Mouse (Mus musculus) forebrain, embryonic 15.5 days (tissue): ENCODE measurements around the gene C530025M09Rik. TPM values are rescaled to one million over a fixed set of nuclear protein-coding genes. Genes with fewer than 3 reads are reported as not detected.

Source experiments
- ATAC-seq: fragments of 200-750 bp; cut with Nextera tagmentation; replicated peaks from 2 replicates; pipeline ENCODE4 v1.8.0; 2017; ENCODE audit warnings: mild to moderate bottlenecking, moderate TSS enrichment, moderate library complexity
- H3K27ac ChIP-seq: fragments of 300-500 bp; sonication (generic); replicated peaks from 2 replicates; pipeline ENCODE4 v1.5.1; 2015; ENCODE audit warnings: mild to moderate bottlenecking, inconsistent platforms
- H3K27me3 ChIP-seq: fragments of 300-500 bp; sonication (generic); 2 replicates; pipeline ENCODE4 v1.6.1; 2015; ENCODE audit warnings: inconsistent platforms
- H3K36me3 ChIP-seq: fragments of 300-500 bp; sonication (generic); 2 replicates; pipeline ENCODE4 v1.6.1; 2015; ENCODE audit warnings: mild to moderate bottlenecking, inconsistent platforms
- H3K4me1 ChIP-seq: fragments of 300-500 bp; sonication (generic); 2 replicates; pipeline ENCODE4 v1.6.1; 2015; ENCODE audit warnings: inconsistent platforms
- H3K4me2 ChIP-seq: fragments of 300-500 bp; sonication (generic); replicated peaks from 2 replicates; pipeline ENCODE4 v1.6.1; 2015; ENCODE audit warnings: mild to moderate bottlenecking, inconsistent platforms
- H3K4me3 ChIP-seq: fragments of 300-500 bp; sonication (generic); 2 replicates; pipeline ENCODE4 v1.5.1; 2015; ENCODE audit warnings: mild to moderate bottlenecking, inconsistent platforms
- H3K9ac ChIP-seq: fragments of 300-500 bp; sonication (generic); replicated peaks from 2 replicates; pipeline ENCODE4 v1.6.1; 2015; ENCODE audit warnings: mild to moderate bottlenecking, inconsistent platforms
- H3K9me3 ChIP-seq: fragments of 300-500 bp; sonication (generic); 2 replicates; pipeline ENCODE4 v1.6.1; 2016; ENCODE audit warnings: inconsistent platforms
- WGBS: fragments of 180-500 bp; shearing (Covaris S2); methylation state at CpG from one replicate; pipeline ENCODE4 v1.1.7; 2015; ENCODE audit warnings: mixed read lengths; 5-methylcytosine and 5-hydroxymethylcytosine counted together
- polyA plus RNA-seq: library from polyadenylated mRNA; unstranded; fragments of >200 nt; fragmentation: Nextera tagmentation; extraction: Ambion mirVana; gene quantifications from 2 replicates; pipeline ENCODE4 v1.2.1, GENCODE M21; 2015

C530025M09Rik gene
- polyA plus RNA-seq: 0.49 and 1.3 TPM in 2 replicates

DNA sequence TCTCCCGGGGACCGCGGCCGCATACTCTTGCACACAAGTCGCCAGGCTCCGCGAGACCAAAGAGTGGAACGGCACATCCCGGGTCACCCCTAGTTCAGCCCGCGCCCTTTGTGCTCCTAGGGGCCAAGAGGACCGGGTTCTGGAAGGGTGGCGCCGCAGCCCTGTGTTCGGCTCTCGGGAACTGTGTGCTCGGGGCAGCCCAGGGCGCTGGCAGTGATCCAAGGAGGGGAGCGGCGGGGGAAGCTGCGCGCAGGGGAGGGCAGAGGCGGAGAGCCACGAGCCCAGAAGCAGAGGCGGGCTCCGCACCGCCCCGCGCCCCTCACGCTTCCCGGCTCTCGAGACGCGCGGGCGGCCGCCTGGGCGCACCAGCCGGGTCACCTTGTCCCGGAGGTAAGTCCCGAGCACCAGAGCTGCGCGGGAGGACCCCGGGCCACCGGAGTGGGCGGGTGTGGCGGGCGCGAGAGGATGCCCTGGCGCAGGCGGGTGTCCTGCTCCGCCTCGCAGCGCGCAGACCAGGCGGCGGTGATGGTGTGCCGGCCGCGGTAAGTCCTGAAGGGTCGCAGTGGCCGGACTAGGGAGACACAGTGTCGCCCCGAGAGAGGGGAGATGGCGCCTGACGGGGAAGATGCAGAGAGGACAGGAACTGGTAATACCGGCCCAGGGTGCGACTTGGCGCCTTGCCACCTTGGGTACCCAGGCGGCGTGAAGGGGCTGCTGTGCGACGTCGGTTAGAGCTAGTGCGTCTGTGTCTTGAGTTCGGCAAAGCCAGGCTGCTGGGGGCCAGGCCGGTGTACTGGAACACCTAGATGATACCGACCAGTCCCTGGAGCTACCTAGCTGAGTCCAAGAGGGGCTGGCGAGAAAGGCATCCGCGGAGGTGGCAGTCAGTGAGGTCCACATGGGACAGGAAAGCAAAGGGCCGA, at the start of gene C530025M09Rik:
TSS of gene C530025M09Rik (minus strand) at position 678 of the 923 bp plus-strand sequence.
- Histone ChIP-seq H3K4me3 (peak within 1 kb of the TSS; percentile 63), H3K9ac (peak within 1 kb of the TSS; percentile 65), H3K27me3 (peaks cover 11% of the 10 kb centered on the region; the same call in 1 of the 2 replicates), H3K27ac (peak within 1 kb of the TSS; percentile 35; the same call in 1 of the 2 replicates), H3K9me3 (no peaks in the 10 kb centered on the region), H3K4me2 (peak within 1 kb of the TSS; percentile 96), H3K36me3 (no peaks in the 10 kb centered on the region), H3K4me1 (peaks cover 26% of the 10 kb centered on the region)
- WGBS: under 1% methylated on average over 74 of the region's 82 CpGs
- peak; percentile 90 for ATAC-seq

- H3K9me3 ChIP-seq: no peaks in the 10 kb centered on the region
- H3K4me1 ChIP-seq: no peaks in the 10 kb centered on the region
- no peak overlapping the region for H3K9ac ChIP-seq
- no peak overlapping the region for H3K27ac ChIP-seq
- no peak overlapping the region for H3K4me3 ChIP-seq
- H3K36me3 ChIP-seq: no peaks in the 10 kb centered on the region
- no peak for ATAC-seq
- no peak overlapping the region for H3K4me2 ChIP-seq
- no peaks in the 10 kb centered on the region for H3K27me3 ChIP-seq
- 77% methylated on average over 2 of the region's 2 CpGs for WGBS
These were observed 46.9 kb upstream of the C530025M09Rik start for GRCm38 (mm10) chr2:149877954-149878353.

DNA sequence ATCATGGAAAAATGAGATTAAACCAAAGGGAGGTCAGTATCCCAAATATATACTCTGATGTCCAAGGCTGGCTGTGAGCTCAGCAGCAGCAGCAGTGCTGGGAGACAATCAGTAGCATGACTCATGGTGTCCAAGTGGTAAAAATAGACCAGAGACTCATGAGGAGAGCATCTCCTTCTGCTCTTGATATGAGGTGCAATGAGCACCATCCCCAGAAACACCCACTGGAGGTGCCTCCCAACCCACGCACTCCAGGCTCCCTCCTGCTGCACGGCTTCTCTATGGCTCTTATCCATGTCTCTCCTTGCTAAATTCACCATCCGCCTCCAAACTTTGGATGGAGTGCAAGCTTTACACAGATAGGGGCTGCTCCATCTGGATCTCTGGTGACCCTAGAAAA, 42.3 kb upstream of the C530025M09Rik start:
- Histone ChIP-seq H3K4me1 (no peaks in the 10 kb centered on the region), H3K27me3 (no peaks in the 10 kb centered on the region), H3K36me3 (no peaks in the 10 kb centered on the region), H3K9ac (no peak overlapping the region), H3K27ac (no peak overlapping the region), H3K9me3 (no peaks in the 10 kb centered on the region), H3K4me2 (no peak overlapping the region), H3K4me3 (no peak overlapping the region)
- ATAC-seq: no peak
- WGBS: 94% methylated on average over 3 of the region's 3 CpGs

DNA sequence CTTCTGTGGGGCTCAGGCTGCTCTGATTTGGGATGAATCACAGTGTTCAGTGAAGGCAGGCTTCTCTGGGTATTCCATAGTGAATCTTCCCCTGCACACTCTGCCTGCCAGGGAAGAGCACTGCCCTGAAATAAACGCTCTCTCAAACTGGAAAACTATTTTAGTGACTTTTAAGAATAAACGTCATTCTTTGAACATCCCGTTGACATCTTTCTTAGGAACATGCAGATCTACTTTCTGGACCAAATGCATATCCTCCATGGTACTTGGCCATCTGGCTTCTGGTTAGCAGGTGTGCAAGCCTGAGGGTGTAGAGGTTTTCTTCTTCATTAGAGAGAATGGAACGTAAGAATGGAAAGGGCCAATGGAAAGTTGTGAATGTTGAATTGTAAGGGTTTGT, 41.5 kb upstream of the C530025M09Rik start:
- Histone ChIP-seq H3K4me1 (no peaks in the 10 kb centered on the region), H3K27me3 (no peaks in the 10 kb centered on the region), H3K4me2 (no peak overlapping the region), H3K4me3 (no peak overlapping the region), H3K36me3 (no peaks in the 10 kb centered on the region), H3K9me3 (no peaks in the 10 kb centered on the region), H3K9ac (no peak overlapping the region), H3K27ac (no peak overlapping the region)
- ATAC-seq: no peak
- 93% methylated on average over 4 of the region's 4 CpGs for WGBS

DNA sequence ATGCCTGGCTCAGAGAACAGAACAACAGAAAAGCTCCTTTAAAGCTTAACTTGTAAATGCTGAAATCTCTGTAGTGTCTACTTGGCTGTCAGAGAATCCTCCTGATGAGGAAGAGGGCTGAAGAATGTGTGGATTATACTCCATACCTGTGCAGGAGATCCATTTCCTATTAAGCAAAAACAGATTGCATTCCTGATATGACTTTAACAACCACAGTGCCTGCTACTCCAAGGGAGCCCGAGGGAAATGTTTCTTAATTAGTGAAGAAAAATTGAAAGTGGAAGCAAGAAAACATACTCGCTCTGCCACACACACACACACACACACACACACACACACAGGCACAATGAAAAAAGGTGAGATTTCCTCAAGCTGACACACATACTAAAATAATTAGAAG, 39.5 kb upstream of the C530025M09Rik start:
- Histone ChIP-seq H3K4me1 (no peaks in the 10 kb centered on the region), H3K27ac (no peak overlapping the region), H3K9me3 (no peaks in the 10 kb centered on the region), H3K27me3 (no peaks in the 10 kb centered on the region), H3K4me2 (no peak overlapping the region), H3K9ac (no peak overlapping the region), H3K36me3 (no peaks in the 10 kb centered on the region), H3K4me3 (no peak overlapping the region)
- 63% methylated on average over 2 of the region's 2 CpGs for WGBS
- no peak for ATAC-seq

DNA sequence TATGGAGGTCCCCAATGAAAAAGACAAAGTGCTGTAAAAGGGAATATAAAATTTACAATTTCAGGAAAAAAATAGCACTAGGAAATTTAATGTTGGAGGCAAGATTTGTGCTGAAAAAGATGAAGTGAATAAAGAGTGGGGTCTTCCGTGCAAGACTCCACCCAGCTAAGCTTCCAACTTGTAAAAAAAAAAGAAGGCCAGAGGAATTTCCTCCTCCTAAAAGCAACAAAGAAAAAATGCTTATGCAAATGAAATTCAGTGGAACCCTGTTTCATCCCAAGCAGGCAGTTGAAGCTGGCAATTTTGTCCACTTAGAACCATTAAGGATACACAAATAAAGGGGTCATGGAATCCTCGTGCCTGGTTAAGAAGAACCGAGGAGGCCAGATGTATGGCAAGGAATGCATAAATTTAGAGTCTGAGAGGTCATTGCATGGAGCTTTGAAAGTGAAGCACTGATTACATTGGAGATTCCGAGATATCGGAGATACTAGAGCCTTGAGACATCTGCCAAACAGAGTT, 35.0 kb upstream of the C530025M09Rik start:
- Histone ChIP-seq H3K36me3 (no peaks in the 10 kb centered on the region), H3K4me2 (no peak overlapping the region), H3K27me3 (no peaks in the 10 kb centered on the region), H3K27ac (no peak overlapping the region), H3K4me3 (no peak overlapping the region), H3K9me3 (no peaks in the 10 kb centered on the region), H3K4me1 (no peaks in the 10 kb centered on the region), H3K9ac (no peak overlapping the region)
- no peak for ATAC-seq
- WGBS: 68% methylated on average over 5 of the region's 5 CpGs

GRCm38 (mm10) chr2:149861002-149861401, 30.0 kb upstream of the C530025M09Rik start:
- no peak for ATAC-seq
- Histone ChIP-seq H3K36me3 (no peaks in the 10 kb centered on the region), H3K9me3 (no peaks in the 10 kb centered on the region), H3K27me3 (no peaks in the 10 kb centered on the region), H3K4me1 (no peaks in the 10 kb centered on the region), H3K27ac (no peak overlapping the region), H3K9ac (no peak overlapping the region), H3K4me3 (no peak overlapping the region), H3K4me2 (no peak overlapping the region)
- 81% methylated on average over 3 of the region's 3 CpGs for WGBS

DNA sequence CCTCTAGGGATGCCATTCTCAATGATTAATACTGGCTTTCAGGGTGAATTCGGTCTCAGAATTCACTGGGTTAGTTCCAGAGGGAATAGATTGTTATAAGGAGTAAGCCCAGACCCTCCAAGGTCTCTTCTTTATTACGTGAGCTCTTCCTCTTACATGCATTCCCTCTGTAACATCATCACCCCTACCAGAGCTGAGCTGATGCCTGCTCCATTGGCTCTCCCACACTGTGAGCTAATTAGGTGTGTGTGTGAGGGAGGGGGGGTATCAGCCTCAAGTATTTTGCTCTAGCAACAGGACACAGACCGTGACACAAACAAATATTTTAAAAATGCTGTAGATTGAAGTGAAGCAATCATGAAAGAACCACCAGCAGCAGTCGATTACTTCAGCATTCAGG, 17.8 kb upstream of the C530025M09Rik start:
- Histone ChIP-seq H3K36me3 (no peaks in the 10 kb centered on the region), H3K4me2 (no peak overlapping the region), H3K27me3 (no peaks in the 10 kb centered on the region), H3K4me3 (no peak overlapping the region), H3K27ac (no peak overlapping the region), H3K9ac (no peak overlapping the region), H3K4me1 (no peaks in the 10 kb centered on the region), H3K9me3 (no peaks in the 10 kb centered on the region)
- WGBS: 72% methylated on average over 4 of the region's 4 CpGs
- ATAC-seq: no peak

DNA sequence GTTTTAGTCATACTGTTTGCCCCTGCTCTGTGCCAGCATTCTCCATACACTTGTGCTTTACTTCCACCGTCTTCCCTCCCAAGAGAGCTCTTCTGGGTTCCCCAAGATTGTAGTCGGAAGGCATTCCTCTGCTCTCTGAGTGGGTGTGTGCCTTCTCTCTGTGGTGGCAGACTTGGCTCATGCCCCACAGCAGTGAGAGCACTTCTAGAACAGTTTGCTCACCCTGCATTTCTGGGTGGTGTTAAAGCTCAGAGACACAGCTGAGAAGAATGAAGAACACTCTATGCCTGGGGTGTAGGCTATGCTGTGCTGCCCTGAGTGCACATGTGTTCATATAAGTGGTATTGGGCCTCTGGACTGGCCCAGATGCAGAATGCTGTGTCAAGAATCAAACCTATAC, 13.6 kb upstream of the C530025M09Rik start:
- ATAC-seq: no peak
- no peaks in the 10 kb centered on the region for H3K9me3 ChIP-seq
- WGBS: 77% methylated on average over 2 of the region's 2 CpGs

GRCm38 (mm10) chr2:149839666-149840065, 8.7 kb upstream of the C530025M09Rik start:
- Histone ChIP-seq H3K9me3 (no peaks in the 10 kb centered on the region), H3K36me3 (no peaks in the 10 kb centered on the region), H3K27me3 (no peaks in the 10 kb centered on the region), H3K4me3 (no peak overlapping the region), H3K4me2 (no peak overlapping the region), H3K4me1 (no peaks in the 10 kb centered on the region), H3K9ac (no peak overlapping the region), H3K27ac (no peak overlapping the region)
- ATAC-seq: no peak
- 89% methylated on average over 2 of the region's 2 CpGs for WGBS

More for the DNA sequence above, 13.6 kb upstream of the C530025M09Rik start:
- Histone ChIP-seq H3K36me3 (no peaks in the 10 kb centered on the region), H3K4me3 (no peak overlapping the region), H3K4me1 (no peaks in the 10 kb centered on the region), H3K27ac (no peak overlapping the region), H3K4me2 (no peak overlapping the region), H3K9ac (no peak overlapping the region), H3K27me3 (no peaks in the 10 kb centered on the region)

GRCm38 (mm10) chr2:149836471-149837135, 5.6 kb upstream of the C530025M09Rik start:
- Histone ChIP-seq H3K4me3 (no peak overlapping the region), H3K27ac (no peak overlapping the region), H3K9ac (no peak overlapping the region), H3K9me3 (no peaks in the 10 kb centered on the region), H3K4me2 (no peak overlapping the region), H3K4me1 (peaks cover 11% of the 10 kb centered on the region), H3K27me3 (peaks cover 11% of the 10 kb centered on the region; the same call in 1 of the 2 replicates), H3K36me3 (no peaks in the 10 kb centered on the region)
- 89% methylated on average over 2 of the region's 2 CpGs for WGBS
- no peak for ATAC-seq

- no peak overlapping the region for H3K4me2 ChIP-seq
- no peak overlapping the region for H3K9ac ChIP-seq
- 91% methylated on average over 1 of the region's 1 CpGs for WGBS
- ATAC-seq: no peak
- H3K27ac ChIP-seq: no peak overlapping the region
- peaks cover 23% of the 10 kb centered on the region for H3K4me1 ChIP-seq
- H3K36me3 ChIP-seq: no peaks in the 10 kb centered on the region
- H3K4me3 ChIP-seq: no peak overlapping the region
- H3K27me3 ChIP-seq: peaks cover 11% of the 10 kb centered on the region; the same call in 1 of the 2 replicates
- H3K9me3 ChIP-seq: no peaks in the 10 kb centered on the region
These were observed 4.1 kb upstream of the C530025M09Rik start for GRCm38 (mm10) chr2:149835091-149835490.
